Mouse (Mus musculus) G1E (cell line): Measurements from ENCODE around the gene Hoxb7. TPM values are rescaled to one million over a fixed set of nuclear protein-coding genes. Genes with fewer than 3 reads are reported as not detected.

Source experiments
- ATAC-seq: 2 replicates; pipeline ENCODE4 v1.8.0; 2016; ENCODE audit warnings: mild to moderate bottlenecking; ENCODE audit not compliant: insufficient number of reproducible peaks, poor library complexity, low FRiP score, severe bottlenecking; ENCODE audit errors: extremely low read depth
- DNase-seq: peaks from one replicate; pipeline ENCODE4 v3.0.0; 2012; ENCODE audit warnings: low spot score
- H3K27me3 ChIP-seq: 2 replicates; pipeline ENCODE4 v1.6.1; 2012; ENCODE audit warnings: mild to moderate bottlenecking, low read length, inconsistent platforms; ENCODE audit not compliant: insufficient read depth
- H3K36me3 ChIP-seq: replicated peaks from 2 replicates; pipeline ENCODE3; 2012; ENCODE audit warnings: mild to moderate bottlenecking, inconsistent platforms
- H3K4me1 ChIP-seq: 2 replicates; pipeline ENCODE4 v1.6.1; 2012; ENCODE audit warnings: low read depth, low read length, inconsistent platforms, mixed read lengths; ENCODE audit not compliant: insufficient read depth
- H3K4me3 ChIP-seq: 2 replicates; pipeline ENCODE4 v1.5.1; 2012; ENCODE audit warnings: low read depth, mild to moderate bottlenecking, inconsistent platforms, low read length, moderate library complexity, mixed read lengths
- H3K9me3 ChIP-seq: replicated peaks from 2 replicates; pipeline ENCODE4 v1.6.1; 2012; ENCODE audit warnings: inconsistent platforms
- CTCF ChIP-seq: IDR thresholded peaks from 2 replicates; pipeline ENCODE4 v1.5.1; 2012; ENCODE audit warnings: low read depth, low read length, inconsistent platforms, mixed read lengths
- GATA1 ChIP-seq: IDR thresholded peaks from 2 replicates; pipeline ENCODE4 v1.6.1; 2012; ENCODE audit warnings: borderline replicate concordance, low read length, inconsistent platforms, mixed read lengths
- GATA2 ChIP-seq: IDR thresholded peaks from 2 replicates; pipeline ENCODE4 v1.6.1; 2012; ENCODE audit warnings: low read depth, low read length, inconsistent platforms, borderline replicate concordance
- POLR2AphosphoS5 ChIP-seq: IDR thresholded peaks from 2 replicates; pipeline ENCODE4 v1.6.1; 2012; ENCODE audit warnings: low read depth, low read length, inconsistent platforms; ENCODE audit not compliant: insufficient replicate concordance
- TAL1 ChIP-seq: conservative IDR thresholded peaks from 2 replicates; pipeline ENCODE4 v1.6.1; 2012; ENCODE audit warnings: low read depth, low read length, inconsistent platforms, mixed read lengths
- polyA plus RNA-seq: library from polyadenylated mRNA; stranded (reverse); fragments of >175 nt; gene quantifications from 2 replicates; pipeline ENCODE4 v1.2.3, GENCODE M21; 2012
- total RNA-seq, 2 experiments: library from RNA; stranded (forward) in 1 of 2; stranded (reverse) in 1 of 2; fragments of 200-1000 nt in 1 of 2; fragments of >200 nt in 1 of 2; fragmentation: Nextera tagmentation in 1 of 2; gene quantifications; 2 replicates each; pipeline ENCODE4 v1.2.3; 2014 to 2017

Gene Hoxb7
- total and polyA plus RNA-seq, 3 experiments: not detected

DNA sequence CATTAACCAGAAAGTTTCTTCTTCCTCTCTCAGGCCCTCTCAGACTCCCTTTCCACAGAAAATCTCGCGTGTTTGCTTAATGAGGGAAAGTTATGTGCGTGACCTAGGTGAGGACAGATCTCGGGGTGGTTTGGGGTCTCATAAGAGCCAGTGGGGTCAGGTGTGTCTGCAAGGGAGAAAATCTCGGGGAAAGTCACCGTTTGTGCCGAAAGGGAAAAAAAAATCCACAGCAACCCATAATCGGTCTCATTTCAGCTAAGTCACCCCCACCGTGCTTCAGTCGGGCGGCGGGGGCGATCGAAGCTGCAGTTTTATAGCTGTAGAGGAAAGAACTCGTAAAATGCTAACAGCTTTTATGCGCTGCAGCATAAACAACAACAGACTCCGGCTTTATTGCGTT lies 5.0 kb upstream of the Hoxb7 start:
- DNase-seq (no peak), ATAC-seq (no peak)
- Histone ChIP-seq H3K27me3 (peaks cover 80% of the 10 kb centered on the region), H3K36me3 (no peaks in the 10 kb centered on the region), H3K4me1 (no peaks in the 10 kb centered on the region), H3K4me3 (no peak overlapping the region), H3K9me3 (no peaks in the 10 kb centered on the region)
- TF ChIP-seq TAL1 (no peak), GATA1 (no peak), POLR2AphosphoS5 (no peak), GATA2 (no peak), CTCF (no peak)

DNA sequence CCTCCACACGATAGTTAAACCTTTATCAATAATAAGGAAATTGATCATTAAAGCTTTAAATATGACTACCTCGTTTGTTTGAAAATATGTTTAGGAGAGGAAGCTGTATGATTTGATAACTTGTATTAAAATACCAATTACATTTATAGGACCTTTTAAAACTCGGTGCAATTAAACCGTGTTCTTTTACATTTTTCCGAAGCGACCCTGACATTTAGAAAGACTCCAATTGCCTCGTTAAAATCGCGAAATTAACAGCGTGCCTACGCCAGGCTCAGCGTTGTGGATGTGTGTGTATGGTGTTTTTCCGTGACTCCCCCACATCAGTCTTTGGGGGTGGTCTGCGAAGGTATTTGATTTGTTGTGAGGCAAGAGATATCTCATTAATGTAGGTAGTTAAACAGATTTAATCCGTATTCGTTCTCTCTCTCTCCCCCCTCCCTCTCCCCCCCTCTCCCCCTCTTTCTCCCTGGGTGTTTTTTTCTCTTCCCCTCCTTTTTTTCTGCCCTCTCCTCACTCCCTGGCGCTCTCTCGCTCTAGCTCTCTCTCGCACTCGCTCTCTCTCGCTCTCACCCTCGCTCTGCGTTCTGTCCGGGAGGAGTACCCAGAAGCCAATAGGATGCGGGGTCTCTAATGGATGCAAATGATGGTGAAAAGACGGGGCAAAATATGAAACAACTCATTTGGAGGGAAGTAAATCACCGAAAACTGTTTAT lies 4.4 kb upstream of the Hoxb7 start, which contains the start of gene Hoxb8:
Gene Hoxb8 (plus strand): TSS at position 51 of the 716 bp plus-strand sequence.
- no peaks in the 10 kb centered on the region for H3K9me3 ChIP-seq
- no peaks in the 10 kb centered on the region for H3K4me1 ChIP-seq
- H3K27me3 ChIP-seq: peaks cover 80% of the 10 kb centered on the region
- H3K36me3 ChIP-seq: no peaks in the 10 kb centered on the region
- DNase-seq (no peak), ATAC-seq (no peak)
- TF ChIP-seq TAL1 (no peak), GATA2 (no peak), CTCF (no peak), POLR2AphosphoS5 (no peak), GATA1 (no peak)
- no peak within 1 kb of the TSS for H3K4me3 ChIP-seq

DNA sequence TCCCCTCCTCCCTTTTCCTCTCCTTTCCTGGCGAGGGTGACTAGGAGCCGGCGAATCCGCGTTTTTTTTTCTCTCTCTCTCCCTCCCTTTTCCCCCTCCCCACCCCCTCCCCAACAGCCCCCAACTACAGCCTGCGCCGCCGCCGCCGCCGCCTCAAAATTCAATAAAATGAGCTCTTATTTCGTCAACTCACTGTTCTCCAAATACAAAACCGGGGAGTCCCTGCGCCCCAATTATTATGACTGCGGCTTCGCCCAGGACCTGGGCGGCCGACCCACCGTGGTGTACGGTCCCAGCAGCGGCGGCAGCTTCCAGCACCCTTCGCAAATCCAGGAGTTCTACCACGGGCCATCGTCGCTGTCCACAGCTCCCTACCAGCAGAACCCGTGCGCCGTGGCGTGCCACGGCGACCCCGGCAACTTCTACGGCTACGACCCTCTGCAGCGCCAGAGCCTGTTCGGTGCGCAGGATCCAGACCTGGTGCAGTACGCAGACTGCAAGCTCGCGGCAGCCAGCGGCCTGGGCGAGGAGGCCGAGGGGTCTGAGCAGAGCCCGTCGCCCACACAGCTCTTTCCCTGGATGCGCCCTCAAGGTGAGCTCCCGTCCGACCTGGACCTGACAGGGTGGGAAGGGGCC lies 3.5 kb upstream of the Hoxb7 start:
- no peaks in the 10 kb centered on the region for H3K36me3 ChIP-seq
- no peaks in the 10 kb centered on the region for H3K9me3 ChIP-seq
- no peak overlapping the region for H3K4me3 ChIP-seq
- no peaks in the 10 kb centered on the region for H3K4me1 ChIP-seq
- no peak for DNase-seq
- no peak for ATAC-seq
- peaks cover 81% of the 10 kb centered on the region for H3K27me3 ChIP-seq
- TF ChIP-seq TAL1: no peak
- TF ChIP-seq GATA1: no peak
- TF ChIP-seq CTCF: no peak
- no peak for TF ChIP-seq GATA2
- TF ChIP-seq POLR2AphosphoS5: no peak

DNA sequence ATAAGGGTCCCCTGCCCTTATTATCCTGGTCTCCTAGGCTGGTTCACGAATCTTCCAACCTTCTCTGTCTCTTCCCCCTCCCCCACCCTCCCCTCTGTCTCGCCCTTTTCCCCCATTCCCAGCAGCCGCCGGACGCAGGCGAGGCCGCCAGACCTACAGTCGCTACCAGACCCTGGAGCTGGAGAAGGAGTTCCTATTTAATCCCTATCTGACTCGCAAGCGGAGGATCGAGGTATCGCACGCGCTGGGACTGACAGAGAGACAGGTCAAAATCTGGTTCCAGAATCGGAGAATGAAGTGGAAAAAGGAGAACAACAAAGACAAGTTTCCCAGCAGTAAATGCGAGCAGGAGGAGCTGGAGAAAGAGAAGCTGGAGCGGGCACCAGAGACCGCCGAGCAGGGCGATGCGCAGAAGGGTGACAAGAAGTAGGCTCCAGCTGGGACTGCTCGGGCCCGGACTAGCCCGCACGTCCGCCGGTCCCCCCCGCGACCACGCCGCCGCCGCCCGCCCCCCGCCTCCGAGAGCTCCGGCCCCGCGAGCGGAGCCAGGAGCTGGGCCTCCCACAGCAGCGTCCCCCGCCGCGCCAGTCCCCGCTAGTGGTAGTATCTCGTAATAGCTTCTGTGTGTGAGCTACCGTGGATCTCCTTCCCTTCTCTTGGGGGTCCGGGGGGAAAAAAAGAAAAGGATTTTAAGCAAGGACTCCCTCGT lies 2.2 kb upstream of the Hoxb7 start:
- DNase-seq: no peak
- ATAC-seq: no peak
- Histone ChIP-seq H3K36me3 (no peaks in the 10 kb centered on the region), H3K4me1 (no peaks in the 10 kb centered on the region), H3K4me3 (no peak overlapping the region), H3K9me3 (no peaks in the 10 kb centered on the region), H3K27me3 (peaks cover 83% of the 10 kb centered on the region)
- no peak for TF ChIP-seq POLR2AphosphoS5
- TF ChIP-seq CTCF: no peak
- TF ChIP-seq GATA1: no peak
- TF ChIP-seq TAL1: no peak
- TF ChIP-seq GATA2: no peak

DNA sequence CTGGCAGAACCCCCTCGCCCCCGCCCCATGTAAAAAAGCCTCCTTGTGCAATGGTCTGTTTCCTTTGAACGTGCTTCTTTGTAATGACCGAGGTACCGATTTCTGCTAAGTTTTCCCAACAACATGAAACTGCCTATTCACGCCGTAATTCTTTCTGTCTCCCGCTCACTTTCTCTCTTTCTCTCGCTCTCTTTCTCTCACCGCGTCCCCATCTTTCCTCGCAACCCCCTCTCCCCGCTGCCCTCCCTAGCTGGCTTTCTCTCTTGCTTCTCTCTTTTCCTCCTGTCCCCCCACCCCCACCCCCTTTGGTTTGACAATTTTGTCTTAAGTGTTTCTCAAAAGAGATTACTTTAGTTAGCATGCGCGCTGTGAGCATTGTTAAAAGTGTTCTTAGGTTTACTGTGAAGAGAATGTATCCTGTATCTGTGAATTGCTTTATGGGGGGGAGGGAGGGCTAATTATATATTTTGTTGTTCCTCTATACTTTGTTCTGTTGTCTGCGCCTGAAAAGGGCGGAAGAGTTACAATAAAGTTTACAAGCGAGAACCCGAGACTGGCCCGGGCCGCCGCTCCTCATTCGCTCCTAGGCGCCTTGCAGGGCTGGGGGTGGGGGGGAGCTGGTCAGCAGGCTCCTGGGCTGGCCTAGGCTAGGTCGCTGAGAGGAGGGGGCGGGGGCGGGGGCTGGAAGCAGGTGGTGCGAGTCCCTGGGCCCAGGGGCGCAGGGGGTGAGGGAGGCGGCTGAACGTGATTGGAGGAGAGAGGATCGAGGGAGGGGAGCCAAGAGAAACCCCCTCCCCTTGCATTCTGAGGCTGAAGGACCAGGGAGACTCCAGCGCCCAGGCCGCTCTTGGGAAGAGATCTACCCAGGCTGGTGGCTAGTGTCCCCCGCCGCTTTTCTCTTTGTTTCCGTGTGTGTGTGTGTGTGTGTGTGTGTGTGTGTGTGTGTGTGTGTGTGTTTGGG lies 1.4 kb upstream of the Hoxb7 start:
- ATAC-seq (no peak), DNase-seq (no peak)
- H3K4me1 ChIP-seq: no peaks in the 10 kb centered on the region
- H3K4me3 ChIP-seq: no peak overlapping the region
- H3K9me3 ChIP-seq: no peaks in the 10 kb centered on the region
- TF ChIP-seq POLR2AphosphoS5: no peak
- no peak for TF ChIP-seq TAL1
- no peak for TF ChIP-seq GATA2
- TF ChIP-seq CTCF: no peak
- no peak for TF ChIP-seq GATA1
- H3K36me3 ChIP-seq: no peaks in the 10 kb centered on the region
- peaks cover 83% of the 10 kb centered on the region for H3K27me3 ChIP-seq
